8 mouse cellular contexts compared by ENCODE assay signal in genomic region chr15:27642895-27643294, GRCm38 (mm10). TPM values are rescaled to one million over a fixed set of nuclear protein-coding genes. Genes with fewer than 3 reads are reported as not detected.
DNase-seq lines count a peak whose midpoint lies in the region; ATAC-seq and TF ChIP-seq lines count a peak whose summit lies in the region.
"Had no signal": no experiment of that assay in that cellular context is flagged by ENCODE, and none has a peak within 500 bp of the region (broad histone marks: within the 10 kb centered on the region; RNA-seq: fewer than 3 reads in every experiment).

No protein-coding gene starts in this region.

- ATAC-seq in kidney, embryonic 15.5 days (replicated peaks; ENCODE audit: low FRiP score), result no peak
- ATAC-seq in erythroid progenitor cell, adult 5-6 weeks (replicated peaks; ENCODE audit: low FRiP score, poor library complexity, severe bottlenecking), result peak; percentile 70
- ATAC-seq in forebrain, embryonic 12.5 days (ENCODE audit: low FRiP score), result no peak

- H3K36me3 ChIP-seq in kidney, adult 2 months (ENCODE audit: control insufficient read depth, insufficient read depth, low read length), result no peaks in the 10 kb centered on the region
- no peaks in the 10 kb centered on the region for H3K36me3 ChIP-seq in kidney, embryonic 15.5 days
- H3K36me3 ChIP-seq in forebrain, embryonic 12.5 days (replicated peaks), result no peaks in the 10 kb centered on the region
- H3K36me3 ChIP-seq: stomach, embryonic 15.5 days had no signal

- H3K27ac ChIP-seq in kidney, adult 2 months (ENCODE audit: insufficient read depth, low read depth, low read length), result no peak overlapping the region
- H3K27ac ChIP-seq in kidney, embryonic 15.5 days, result no peak overlapping the region
- no peak overlapping the region for H3K27ac ChIP-seq in forebrain, embryonic 12.5 days
- H3K27ac ChIP-seq: stomach, embryonic 15.5 days had no signal

- TF ChIP-seq CTCF in kidney, adult 2 months (conservative IDR thresholded peaks at IDR 0.05; ENCODE audit: insufficient read depth, insufficient read length, low read depth, low read length), result peak; percentile 86

- TF ChIP-seq POLR2A in kidney, adult 2 months (IDR thresholded peaks at IDR 0.05; ENCODE audit: low read depth, low read length), result no peak

- H3K9me3 ChIP-seq in kidney, embryonic 15.5 days (replicated peaks), result no peaks in the 10 kb centered on the region
- H3K9me3 ChIP-seq in forebrain, embryonic 12.5 days, result no peaks in the 10 kb centered on the region
- H3K9me3 ChIP-seq: stomach, embryonic 15.5 days had no signal

- H3K4me3 ChIP-seq in kidney, adult 2 months (ENCODE audit: insufficient read depth, low read depth, low read length), result no peak overlapping the region
- no peak overlapping the region for H3K4me3 ChIP-seq in kidney, embryonic 15.5 days (replicated peaks)
- H3K4me3 ChIP-seq in forebrain, embryonic 12.5 days (replicated peaks), result no peak overlapping the region
- H3K4me3 ChIP-seq: stomach, embryonic 15.5 days had no signal

- no peak overlapping the region for H3K9ac ChIP-seq in kidney, embryonic 15.5 days
- H3K9ac ChIP-seq in forebrain, embryonic 12.5 days, result no peak overlapping the region
- H3K9ac ChIP-seq: stomach, embryonic 15.5 days had no signal

- H3K27me3 ChIP-seq in kidney, adult 2 months (replicated peaks; ENCODE audit: control insufficient read depth, insufficient read depth, low read length), result no peaks in the 10 kb centered on the region
- no peaks in the 10 kb centered on the region for H3K27me3 ChIP-seq in kidney, embryonic 15.5 days
- H3K27me3 ChIP-seq in forebrain, embryonic 12.5 days, result no peaks in the 10 kb centered on the region
- H3K27me3 ChIP-seq: stomach, embryonic 15.5 days had no signal

- WGBS in kidney, adult 2 months, result 81% methylated on average over 3 of the region's 3 CpGs
- 82% methylated on average over 3 of the region's 3 CpGs for WGBS in kidney, embryonic 15.5 days
- WGBS in forebrain, embryonic 12.5 days, result 92% methylated on average over 3 of the region's 3 CpGs

- peak; percentile 66 for DNase-seq in kidney, adult 2 months
- peak; percentile 73 for DNase-seq in CD4-positive, CD25-positive, alpha-beta regulatory T cell, adult 2 months (ENCODE audit: low read depth, low spot score)
- DNase-seq in NIH3T3 (ENCODE audit: low read depth), result peak; percentile 76
- peak; percentile 64 for DNase-seq in lung, postnatal 10 days

- no peaks in the 10 kb centered on the region for H3K4me1 ChIP-seq in kidney, adult 2 months (ENCODE audit: control insufficient read depth, insufficient read depth, low read length)
- no peaks in the 10 kb centered on the region for H3K4me1 ChIP-seq in kidney, embryonic 15.5 days
- H3K4me1 ChIP-seq in forebrain, embryonic 12.5 days, result no peaks in the 10 kb centered on the region
- H3K4me1 ChIP-seq: stomach, embryonic 15.5 days had no signal

- H3K4me2 ChIP-seq in kidney, embryonic 15.5 days, result no peak overlapping the region
- no peak overlapping the region for H3K4me2 ChIP-seq in forebrain, embryonic 12.5 days
- H3K4me2 ChIP-seq: stomach, embryonic 15.5 days had no signal

RNA-seq across cellular contexts. Expression of gene Otulin, which starts 12.4 kb away (rescaled TPM):
- polyA plus RNA-seq in kidney, adult 2 months (2012; rRNA removed), result 29.0 and 34.4 TPM in 2 replicates
- 29.0 and 32.2 TPM in 2 replicates for polyA plus RNA-seq in kidney, embryonic 15.5 days (2015; fragmentation: Nextera tagmentation; extraction: Ambion mirVana)
- 22.0 and 24.7 TPM in 2 replicates for total RNA-seq in erythroid progenitor cell, adult 5-6 weeks (2015; ENCODE audit: low replicate concordance)
- total RNA-seq in erythroid progenitor cell, adult 5-6 weeks (2017; ENCODE audit: low replicate concordance), result 15.7 and 21.9 TPM in 2 replicates
- polyA plus RNA-seq in forebrain, embryonic 12.5 days (2016; fragmentation: Nextera tagmentation; extraction: Ambion mirVana), result 32.5 and 32.7 TPM in 2 replicates

RNA-seq across cellular contexts. Expression of gene Otulinl, which starts 38.5 kb away (rescaled TPM):
- polyA plus RNA-seq in kidney, adult 2 months (2012; rRNA removed), result 2.4 and 5.1 TPM in 2 replicates
- polyA plus RNA-seq in kidney, embryonic 15.5 days (2015; fragmentation: Nextera tagmentation; extraction: Ambion mirVana), result 26.5 and 30.5 TPM in 2 replicates
- 9.2 and 36.0 TPM in 2 replicates for total RNA-seq in erythroid progenitor cell, adult 5-6 weeks (2015; ENCODE audit: low replicate concordance)
- 2.2 and 8.5 TPM in 2 replicates for total RNA-seq in erythroid progenitor cell, adult 5-6 weeks (2017; ENCODE audit: low replicate concordance)
- 5.8 and 6.5 TPM in 2 replicates for polyA plus RNA-seq in forebrain, embryonic 12.5 days (2016; fragmentation: Nextera tagmentation; extraction: Ambion mirVana)
